Mouse (Mus musculus): ENCODE results near the gene Arhgef28. TPM values are rescaled to one million over a fixed set of nuclear protein-coding genes. Genes with fewer than 3 reads are reported as not detected.

Arhgef28 gene
- polyA plus RNA-seq, 1 experiment from 2014 or later: 32.7 TPM

DNA sequence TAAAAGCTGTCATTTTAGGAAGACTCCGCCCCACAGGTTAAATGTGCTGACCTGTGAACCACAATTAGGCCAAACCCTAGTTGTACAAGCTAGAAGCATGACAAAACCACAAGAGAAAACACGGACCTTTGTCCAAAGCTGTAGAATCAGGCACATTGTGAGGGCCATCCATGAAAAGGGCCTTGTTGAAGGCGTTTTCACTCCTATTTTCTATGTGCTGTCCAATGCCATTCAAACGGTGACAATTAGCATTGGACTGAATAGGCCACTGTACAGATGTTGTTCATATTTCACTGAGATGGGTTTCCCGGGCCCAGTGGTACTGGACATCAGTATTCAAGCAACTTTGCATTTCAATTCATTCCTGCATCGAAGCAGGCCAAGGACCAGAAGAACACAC, 33.2 kb downstream of the Arhgef28 start:
- no peak for ATAC-seq (ENCODE audit: low read depth)
- peaks cover 4% of the 10 kb centered on the region; the same call in 1 of the 2 replicates for H3K4me1 ChIP-seq (ENCODE audit: control insufficient read depth, insufficient read depth, low read length)
- H3K9ac ChIP-seq (replicated peaks; ENCODE audit: low read depth, low read length): no peak overlapping the region
- H3K36me3 ChIP-seq (ENCODE audit: control insufficient read depth, insufficient read depth, low read length): no peaks in the 10 kb centered on the region
- 57% methylated on average over 6 of the region's 6 CpGs for WGBS
- H3K27me3 ChIP-seq (ENCODE audit: control insufficient read depth, insufficient read depth, low read length): no peaks in the 10 kb centered on the region
- H3K9me3 ChIP-seq (ENCODE audit: control insufficient read depth, low read length): no peaks in the 10 kb centered on the region
- H3K27ac ChIP-seq (ENCODE audit: low read depth, low read length): no peak overlapping the region
- no peak overlapping the region for H3K4me2 ChIP-seq (ENCODE audit: low read depth, low read length)
- H3K4me3 ChIP-seq (ENCODE audit: low read depth, low read length): no peak overlapping the region

DNA sequence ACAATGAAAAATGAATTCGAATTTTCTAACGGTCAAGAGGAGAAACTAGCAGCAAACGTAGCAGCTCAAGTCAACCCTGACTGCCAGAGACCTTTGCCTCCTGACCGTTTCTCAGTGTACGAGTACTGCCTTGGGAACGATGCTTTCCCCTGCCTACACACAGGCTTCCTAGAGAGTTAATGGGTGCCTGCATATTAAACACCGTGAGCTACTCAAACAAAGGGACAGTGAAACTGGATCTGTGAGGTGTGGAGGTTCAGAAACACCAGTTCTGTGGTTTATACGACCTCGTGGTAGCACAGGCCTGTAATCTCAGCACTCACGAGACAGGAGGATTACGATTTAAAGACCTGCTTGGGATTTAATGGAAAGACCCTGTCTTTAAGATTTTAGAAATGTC, 33.9 kb downstream of the Arhgef28 start:
- H3K27ac ChIP-seq (ENCODE audit: low read depth, low read length): no peak overlapping the region
- no peaks in the 10 kb centered on the region for H3K9me3 ChIP-seq (ENCODE audit: control insufficient read depth, low read length)
- WGBS: 58% methylated on average over 11 of the region's 11 CpGs
- ATAC-seq (ENCODE audit: low read depth): no peak
- H3K4me3 ChIP-seq (ENCODE audit: low read depth, low read length): no peak overlapping the region
- H3K36me3 ChIP-seq (ENCODE audit: control insufficient read depth, insufficient read depth, low read length): no peaks in the 10 kb centered on the region
- H3K9ac ChIP-seq (replicated peaks; ENCODE audit: low read depth, low read length): no peak overlapping the region
- no peaks in the 10 kb centered on the region for H3K27me3 ChIP-seq (ENCODE audit: control insufficient read depth, insufficient read depth, low read length)
- H3K4me2 ChIP-seq (ENCODE audit: low read depth, low read length): no peak overlapping the region
- peaks cover 4% of the 10 kb centered on the region; the same call in 1 of the 2 replicates for H3K4me1 ChIP-seq (ENCODE audit: control insufficient read depth, insufficient read depth, low read length)

DNA sequence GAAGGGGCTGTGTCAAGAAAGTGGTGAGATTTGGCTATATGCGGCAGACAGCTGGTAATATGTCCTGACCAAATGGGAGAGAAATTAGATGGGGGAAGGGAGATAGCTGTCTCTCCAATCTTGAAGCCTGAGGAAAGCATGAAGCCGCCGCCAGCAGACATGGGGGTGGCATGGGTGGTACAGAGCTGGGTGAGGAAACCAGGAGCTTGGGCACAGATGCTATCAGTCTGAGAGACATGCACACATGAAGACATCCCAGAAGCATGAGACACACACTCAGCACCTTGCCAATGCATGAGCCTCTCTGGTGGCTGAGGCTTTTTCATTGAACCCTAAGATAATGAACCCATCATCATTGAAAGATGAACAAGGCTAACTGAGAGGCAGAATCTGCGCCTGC, 34.5 kb downstream of the Arhgef28 start:
- Histone ChIP-seq H3K9me3 (ENCODE audit: control insufficient read depth, low read length) (no peaks in the 10 kb centered on the region), H3K27me3 (ENCODE audit: control insufficient read depth, insufficient read depth, low read length) (no peaks in the 10 kb centered on the region), H3K36me3 (ENCODE audit: control insufficient read depth, insufficient read depth, low read length) (no peaks in the 10 kb centered on the region), H3K4me3 (ENCODE audit: low read depth, low read length) (no peak overlapping the region), H3K9ac (replicated peaks; ENCODE audit: low read depth, low read length) (no peak overlapping the region), H3K4me1 (ENCODE audit: control insufficient read depth, insufficient read depth, low read length) (peaks cover 4% of the 10 kb centered on the region; the same call in 1 of the 2 replicates), H3K27ac (ENCODE audit: low read depth, low read length) (no peak overlapping the region), H3K4me2 (ENCODE audit: low read depth, low read length) (no peak overlapping the region)
- over 99% methylated on average over 4 of the region's 4 CpGs for WGBS
- ATAC-seq (ENCODE audit: low read depth): no peak

DNA sequence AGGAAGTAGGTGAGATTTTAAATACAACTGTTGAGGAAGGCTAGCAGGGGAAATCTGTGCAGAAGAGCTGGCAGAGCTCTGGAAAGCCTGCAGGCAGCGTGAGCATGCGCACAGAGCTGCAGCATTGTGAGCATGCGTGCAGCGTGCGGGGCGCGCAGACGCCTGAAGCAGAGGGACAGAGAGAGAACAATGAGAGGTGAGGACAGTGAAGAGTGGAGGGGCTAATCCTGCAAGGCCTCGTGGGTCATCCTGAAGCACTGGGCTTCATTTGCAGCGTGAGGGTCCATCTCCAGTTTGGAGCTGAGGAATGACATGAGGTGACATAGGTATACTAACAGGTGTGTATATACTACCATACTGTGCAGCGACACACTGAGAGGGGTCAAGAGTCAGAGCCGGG, 35.0 kb downstream of the Arhgef28 start:
- WGBS: 90% methylated on average over 12 of the region's 12 CpGs
- no peak for ATAC-seq (ENCODE audit: low read depth)
- H3K9ac ChIP-seq (replicated peaks; ENCODE audit: low read depth, low read length): no peak overlapping the region
- H3K27me3 ChIP-seq (ENCODE audit: control insufficient read depth, insufficient read depth, low read length): no peaks in the 10 kb centered on the region
- H3K4me2 ChIP-seq (ENCODE audit: low read depth, low read length): no peak overlapping the region
- H3K4me3 ChIP-seq (ENCODE audit: low read depth, low read length): no peak overlapping the region
- no peaks in the 10 kb centered on the region for H3K9me3 ChIP-seq (ENCODE audit: control insufficient read depth, low read length)
- no peaks in the 10 kb centered on the region for H3K36me3 ChIP-seq (ENCODE audit: control insufficient read depth, insufficient read depth, low read length)
- no peak overlapping the region for H3K27ac ChIP-seq (ENCODE audit: low read depth, low read length)
- peaks cover 4% of the 10 kb centered on the region; the same call in 1 of the 2 replicates for H3K4me1 ChIP-seq (ENCODE audit: control insufficient read depth, insufficient read depth, low read length)

DNA sequence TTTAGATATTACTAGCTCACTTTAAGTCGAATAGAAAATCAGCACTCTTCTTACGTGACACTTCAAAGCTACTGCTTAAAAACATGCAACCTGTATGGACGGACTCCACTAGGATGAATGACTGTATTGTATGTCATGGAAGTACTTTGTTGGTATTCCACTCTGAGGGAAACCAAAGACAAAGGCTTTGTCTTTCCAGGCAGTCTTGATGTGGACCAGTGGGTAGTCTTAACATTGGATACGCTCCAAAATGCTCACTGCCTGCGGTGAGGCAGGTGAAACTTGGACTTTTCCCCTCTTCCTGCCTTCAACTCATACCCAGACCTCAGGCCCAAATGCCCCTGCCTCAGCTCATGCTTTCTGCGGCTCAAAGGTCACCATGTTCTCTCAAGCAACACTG, 41.4 kb downstream of the Arhgef28 start:
- Histone ChIP-seq H3K27ac (ENCODE audit: low read depth, low read length) (no peak overlapping the region), H3K4me1 (ENCODE audit: control insufficient read depth, insufficient read depth, low read length) (no peaks in the 10 kb centered on the region), H3K36me3 (ENCODE audit: control insufficient read depth, insufficient read depth, low read length) (no peaks in the 10 kb centered on the region), H3K9me3 (ENCODE audit: control insufficient read depth, low read length) (no peaks in the 10 kb centered on the region), H3K4me3 (ENCODE audit: low read depth, low read length) (no peak overlapping the region), H3K27me3 (ENCODE audit: control insufficient read depth, insufficient read depth, low read length) (no peaks in the 10 kb centered on the region), H3K4me2 (ENCODE audit: low read depth, low read length) (no peak overlapping the region), H3K9ac (replicated peaks; ENCODE audit: low read depth, low read length) (no peak overlapping the region)
- ATAC-seq (ENCODE audit: low read depth): no peak
- WGBS: 78% methylated on average over 6 of the region's 6 CpGs

DNA sequence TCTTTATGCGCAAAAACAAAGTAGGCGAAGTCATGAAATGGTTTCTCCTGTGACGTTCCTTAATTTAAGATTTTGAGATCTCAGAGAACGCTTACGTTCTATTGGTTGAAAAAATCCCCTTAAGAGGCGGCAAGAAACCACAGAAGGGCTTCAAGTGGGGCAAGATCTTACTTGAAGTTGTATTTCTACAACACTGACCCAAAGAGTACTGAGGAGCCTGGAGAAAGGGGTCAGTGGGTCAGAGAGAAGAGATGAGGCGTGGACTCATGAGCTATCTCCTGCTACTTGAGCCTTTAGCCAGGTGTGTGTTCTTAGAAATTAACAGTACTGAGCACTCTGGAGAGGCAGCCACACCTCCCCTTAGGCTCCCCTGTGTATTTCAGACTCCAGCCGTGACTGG, 44.7 kb downstream of the Arhgef28 start:
- no peak overlapping the region for H3K9ac ChIP-seq (replicated peaks; ENCODE audit: low read depth, low read length)
- no peaks in the 10 kb centered on the region for H3K27me3 ChIP-seq (ENCODE audit: control insufficient read depth, insufficient read depth, low read length)
- H3K9me3 ChIP-seq (ENCODE audit: control insufficient read depth, low read length): no peaks in the 10 kb centered on the region
- H3K4me3 ChIP-seq (ENCODE audit: low read depth, low read length): no peak overlapping the region
- no peaks in the 10 kb centered on the region for H3K36me3 ChIP-seq (ENCODE audit: control insufficient read depth, insufficient read depth, low read length)
- WGBS: 93% methylated on average over 8 of the region's 8 CpGs
- H3K4me2 ChIP-seq (ENCODE audit: low read depth, low read length): no peak overlapping the region
- H3K4me1 ChIP-seq (ENCODE audit: control insufficient read depth, insufficient read depth, low read length): no peaks in the 10 kb centered on the region
- H3K27ac ChIP-seq (ENCODE audit: low read depth, low read length): no peak overlapping the region
- ATAC-seq (ENCODE audit: low read depth): no peak

DNA sequence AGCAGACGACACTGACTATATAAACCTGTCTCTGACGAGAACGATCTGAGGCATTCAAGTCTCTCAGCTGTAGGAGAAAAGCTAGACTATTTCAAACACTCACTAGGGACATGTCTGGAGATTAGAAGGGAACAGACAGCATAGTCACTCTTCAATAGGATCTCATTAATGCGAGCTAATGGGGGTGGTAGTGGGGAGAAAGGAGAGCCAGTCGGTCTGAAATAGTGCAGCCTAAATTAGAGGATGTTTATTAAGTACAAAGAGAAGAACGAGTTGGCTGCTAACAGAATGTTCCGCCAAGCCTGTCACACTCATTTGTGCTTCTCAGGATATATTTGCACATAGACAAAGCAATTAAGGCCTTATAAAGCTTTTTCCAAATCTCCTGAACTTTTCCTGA, 49.6 kb downstream of the Arhgef28 start:
- Histone ChIP-seq H3K36me3 (ENCODE audit: control insufficient read depth, insufficient read depth, low read length) (no peaks in the 10 kb centered on the region), H3K4me3 (ENCODE audit: low read depth, low read length) (no peak overlapping the region), H3K4me2 (ENCODE audit: low read depth, low read length) (no peak overlapping the region), H3K9me3 (ENCODE audit: control insufficient read depth, low read length) (no peaks in the 10 kb centered on the region), H3K9ac (replicated peaks; ENCODE audit: low read depth, low read length) (no peak overlapping the region), H3K4me1 (ENCODE audit: control insufficient read depth, insufficient read depth, low read length) (no peaks in the 10 kb centered on the region), H3K27me3 (ENCODE audit: control insufficient read depth, insufficient read depth, low read length) (no peaks in the 10 kb centered on the region), H3K27ac (ENCODE audit: low read depth, low read length) (no peak overlapping the region)
- WGBS: 38% methylated on average over 7 of the region's 7 CpGs
- ATAC-seq (ENCODE audit: low read depth): no peak

DNA sequence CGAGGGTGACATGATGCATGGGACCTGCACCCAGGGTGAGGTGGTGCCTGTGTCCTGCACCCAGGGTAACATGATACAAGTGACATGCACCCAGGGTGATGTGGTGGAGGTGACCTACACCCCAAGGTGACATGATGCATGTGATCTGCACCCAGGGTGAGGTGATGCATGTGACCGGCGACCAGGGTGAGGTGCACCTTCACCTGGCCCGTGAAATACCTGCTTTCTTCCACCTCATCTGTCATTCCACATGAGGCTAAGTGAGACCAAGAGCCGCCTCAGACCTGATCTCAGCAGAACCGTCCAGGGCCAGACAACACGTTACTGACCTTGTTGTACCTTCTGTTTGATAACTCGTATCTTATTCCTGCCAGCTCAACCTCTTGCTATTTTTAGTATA, 53.5 kb downstream of the Arhgef28 start:
- no peak for ATAC-seq (ENCODE audit: low read depth)
- Histone ChIP-seq H3K36me3 (ENCODE audit: control insufficient read depth, insufficient read depth, low read length) (no peaks in the 10 kb centered on the region), H3K27me3 (ENCODE audit: control insufficient read depth, insufficient read depth, low read length) (no peaks in the 10 kb centered on the region), H3K9ac (replicated peaks; ENCODE audit: low read depth, low read length) (no peak overlapping the region), H3K4me1 (ENCODE audit: control insufficient read depth, insufficient read depth, low read length) (no peaks in the 10 kb centered on the region), H3K4me3 (ENCODE audit: low read depth, low read length) (no peak overlapping the region), H3K9me3 (ENCODE audit: control insufficient read depth, low read length) (no peaks in the 10 kb centered on the region), H3K27ac (ENCODE audit: low read depth, low read length) (no peak overlapping the region), H3K4me2 (ENCODE audit: low read depth, low read length) (no peak overlapping the region)
- 91% methylated on average over 8 of the region's 8 CpGs for WGBS

DNA sequence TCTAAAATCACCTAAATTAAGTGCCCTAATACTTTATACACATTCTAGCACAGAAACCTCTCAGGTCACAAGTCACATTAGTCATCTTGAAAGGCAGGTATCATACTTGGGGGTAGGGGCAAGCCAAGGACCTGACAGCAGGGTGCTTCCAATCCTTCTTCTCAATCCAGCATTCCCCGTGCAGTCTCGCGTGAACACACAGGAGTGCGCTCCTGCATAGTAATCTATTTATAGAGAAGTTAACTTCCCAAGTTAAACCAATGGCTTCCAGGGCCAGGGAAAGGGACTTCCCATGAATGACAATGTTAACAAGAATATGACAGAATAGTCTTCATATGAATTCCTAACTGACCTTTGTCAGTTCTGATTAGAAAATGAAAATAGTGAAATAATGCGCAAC, 58.7 kb downstream of the Arhgef28 start:
- no peaks in the 10 kb centered on the region for H3K36me3 ChIP-seq (ENCODE audit: control insufficient read depth, insufficient read depth, low read length)
- 69% methylated on average over 5 of the region's 5 CpGs for WGBS
- ATAC-seq (ENCODE audit: low read depth): no peak

More for the DNA sequence above, 58.7 kb downstream of the Arhgef28 start:
- no peak overlapping the region for H3K4me2 ChIP-seq (ENCODE audit: low read depth, low read length)
- no peak overlapping the region for H3K4me3 ChIP-seq (ENCODE audit: low read depth, low read length)
- H3K4me1 ChIP-seq (ENCODE audit: control insufficient read depth, insufficient read depth, low read length): no peaks in the 10 kb centered on the region
- no peak overlapping the region for H3K27ac ChIP-seq (ENCODE audit: low read depth, low read length)
- no peak overlapping the region for H3K9ac ChIP-seq (replicated peaks; ENCODE audit: low read depth, low read length)
- H3K27me3 ChIP-seq (ENCODE audit: control insufficient read depth, insufficient read depth, low read length): no peaks in the 10 kb centered on the region
- no peaks in the 10 kb centered on the region for H3K9me3 ChIP-seq (ENCODE audit: control insufficient read depth, low read length)

Data from neural tube, embryonic 14.5 days (tissue).